Mouse (Mus musculus) thymus, adult 2 months (tissue): Measurements from ENCODE around the gene Gstp1.
"Not testable (repeated sequence)": the region's sequence is repeated elsewhere in the genome, so short reads cannot be mapped to it uniquely, and the experiment has no call there.

Source experiments
- CTCF ChIP-seq: fragments of 200-500 bp; IDR thresholded peaks from 2 replicates; pipeline ENCODE4 v1.5.1; 2012; ENCODE audit warnings: mild to moderate bottlenecking, control low read depth, low read length, moderate library complexity, borderline replicate concordance; ENCODE audit not compliant: control insufficient read depth, poor library complexity, insufficient read depth; ENCODE audit errors: extremely low read depth
- POLR2A ChIP-seq: fragments of 200-500 bp; IDR thresholded peaks from 2 replicates; pipeline ENCODE4 v1.6.1; 2012; ENCODE audit warnings: mild to moderate bottlenecking, low read length, control low read depth, moderate library complexity; ENCODE audit not compliant: control insufficient read depth, poor library complexity, insufficient read depth; ENCODE audit errors: extremely low read depth

- not testable (repeated sequence) for TF ChIP-seq POLR2A, CTCF
Observed at GRCm38 (mm10) chr19:4068242-4068641, 30.5 kb upstream of the Gstp1 start.
